Mouse (Mus musculus): Measurements from ENCODE around the gene Nuak1.

DNA sequence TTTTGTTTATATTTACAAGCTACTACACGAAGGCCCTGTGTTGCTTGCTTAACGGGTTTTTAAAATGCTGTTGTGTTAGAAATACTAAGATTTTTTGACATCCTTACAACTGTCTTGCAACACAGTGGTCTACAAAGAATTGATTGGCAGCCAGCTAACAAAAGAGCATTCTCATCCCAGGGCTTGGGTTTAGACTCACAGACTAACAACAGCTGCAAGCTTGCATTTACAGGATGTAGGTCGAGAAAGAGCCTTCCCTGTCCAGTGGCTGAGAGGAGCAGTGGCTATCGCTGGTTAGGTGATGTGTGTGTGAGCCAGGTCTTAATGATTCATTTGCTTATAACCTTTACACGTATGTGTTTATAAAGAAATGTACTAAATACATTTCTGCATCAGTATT is 94.7 kb downstream of the Nuak1 start:
- no peak for TF ChIP-seq CTCF (IDR thresholded peaks at IDR 0.05; ENCODE audit: low read depth)
- no peak for TF ChIP-seq EP300 (IDR thresholded peaks at IDR 0.05; ENCODE audit: low read depth)
